Mouse (Mus musculus) liver, embryonic 14.5 days (tissue): ENCODE measurements around the gene Scube3. TPM values are rescaled to one million over a fixed set of nuclear protein-coding genes. Genes with fewer than 3 reads are reported as not detected.
A peak's percentile ranks its signal among the peaks of the same experiment; 100 is the strongest.

Experiments
- ATAC-seq: fragments of 200-750 bp; cut with Nextera tagmentation; 2 replicates; pipeline ENCODE4 v1.8.0; 2017; ENCODE audit warnings: moderate number of reproducible peaks, mild to moderate bottlenecking, moderate library complexity; ENCODE audit not compliant: insufficient read depth
- DNase-seq, 3 experiments: peaks; one replicate each; pipeline ENCODE4 v3.0.0-alpha.2; 2012 to 2013; ENCODE audit warnings: low read depth in 3 of 3, low spot score in 3 of 3
- H3K27ac ChIP-seq: fragments of 300-500 bp; sonication (generic); 2 replicates; pipeline ENCODE4 v1.5.1; 2014; ENCODE audit warnings: moderate library complexity, mild to moderate bottlenecking, control low read depth, inconsistent platforms
- H3K27me3 ChIP-seq: fragments of 300-500 bp; sonication (generic); 2 replicates; pipeline ENCODE4 v1.6.1; 2014; ENCODE audit warnings: mild to moderate bottlenecking, low read length, moderate library complexity; ENCODE audit not compliant: control insufficient read depth, insufficient read depth
- H3K36me3 ChIP-seq: fragments of 300-500 bp; sonication (generic); replicated peaks from 2 replicates; pipeline ENCODE4 v1.6.1; 2014; ENCODE audit warnings: low read depth; ENCODE audit not compliant: control insufficient read depth, insufficient read depth
- H3K4me1 ChIP-seq, 2 experiments: fragments of 200-500 bp in 1 of 2; fragments of 300-500 bp in 1 of 2; sonication (generic) in 1 of 2; replicated peaks; 2 replicates each; pipeline ENCODE4 v1.6.1; 2012 to 2014; ENCODE audit warnings: antibody characterized with exemption in 1 of 2, inconsistent platforms in 1 of 2, low read length in 1 of 2; ENCODE audit not compliant: control insufficient read depth in 2 of 2, insufficient read depth in 2 of 2
- H3K4me2 ChIP-seq: fragments of 300-500 bp; sonication (generic); 2 replicates; pipeline ENCODE4 v1.6.1; 2014; ENCODE audit warnings: low read depth, mild to moderate bottlenecking, control low read depth, moderate library complexity
- H3K4me3 ChIP-seq, 2 experiments: fragments of 200-500 bp in 1 of 2; fragments of 300-500 bp in 1 of 2; sonication (generic) in 1 of 2; 2 replicates each; pipeline ENCODE4 v1.5.1; 2012 to 2014; ENCODE audit warnings: low read depth in 2 of 2, low read length in 2 of 2, mild to moderate bottlenecking in 2 of 2, control low read depth in 1 of 2, inconsistent platforms in 1 of 2, moderate library complexity in 1 of 2; ENCODE audit not compliant: insufficient read depth in 1 of 2
- H3K9ac ChIP-seq: fragments of 300-500 bp; sonication (generic); replicated peaks from 2 replicates; pipeline ENCODE4 v1.6.1; 2014; ENCODE audit warnings: mild to moderate bottlenecking, control low read depth, moderate library complexity
- H3K9me3 ChIP-seq: fragments of 300-500 bp; sonication (generic); 2 replicates; pipeline ENCODE4 v1.6.1; 2016; ENCODE audit warnings: low read length, mixed read lengths; ENCODE audit not compliant: control insufficient read depth
- CTCF ChIP-seq: IDR thresholded peaks from 2 replicates; pipeline ENCODE4 v1.5.1; 2016; ENCODE audit warnings: antibody characterized with exemption, low read depth, control low read depth
- EP300 ChIP-seq: IDR thresholded peaks from 2 replicates; pipeline ENCODE4 v1.6.1; 2016; ENCODE audit warnings: antibody characterized with exemption, low read depth
- WGBS: fragments of 180-500 bp; shearing (Covaris S2); extraction: QIAGEN DNeasy Blood & Tissue Kit; methylation state at CpG from one replicate; pipeline ENCODE4 v1.1.7; 2014; ENCODE audit not compliant: insufficient replicate concordance; 5-methylcytosine and 5-hydroxymethylcytosine counted together
- polyA plus RNA-seq, 2 experiments: library from polyadenylated mRNA; depleted of rRNA in 1 of 2; stranded (reverse) in 1 of 2; unstranded in 1 of 2; fragments of >200 nt; fragmentation: Nextera tagmentation in 1 of 2; extraction: Ambion mirVana in 1 of 2; gene quantifications; 2 replicates each; pipeline versions ENCODE4 v1.2.1 to v1.2.3; 2012 to 2014

Scube3 gene
- polyA plus RNA-seq, 2 experiments = 0.23 to 0.33 TPM

- H3K4me1 ChIP-seq = 0 out of 4 replicates have a peak, but pooled peaks cover 0 to 2% of the 10 kb centered on the region in 2 experiments
- H3K4me3 ChIP-seq = no peak overlapping the region
- DNase-seq (no peak), ATAC-seq (no peak)
- no peak overlapping the region for H3K4me2 ChIP-seq
- H3K27me3 ChIP-seq = no peaks in the 10 kb centered on the region
- TF ChIP-seq EP300 (no peak), CTCF (no peak)
- no peak overlapping the region for H3K27ac ChIP-seq
- no peak overlapping the region for H3K9ac ChIP-seq
- no peaks in the 10 kb centered on the region for H3K9me3 ChIP-seq
- H3K36me3 ChIP-seq = no peaks in the 10 kb centered on the region
- WGBS = 64% methylated on average over 6 of the region's 6 CpGs
These were observed 11.2 kb downstream of the Scube3 start for GRCm38 (mm10) chr17:28153095-28153494.

GRCm38 (mm10) chr17:28154970-28155369 lies 13.0 kb downstream of the Scube3 start:
- Histone ChIP-seq H3K9me3 (no peaks in the 10 kb centered on the region), H3K4me1 (0 out of 4 replicates have a peak, but pooled peaks cover 0 to 2% of the 10 kb centered on the region in 2 experiments), H3K9ac (no peak overlapping the region), H3K36me3 (no peaks in the 10 kb centered on the region), H3K27me3 (no peaks in the 10 kb centered on the region), H3K27ac (no peak overlapping the region), H3K4me3 (no peak overlapping the region), H3K4me2 (no peak overlapping the region)
- DNase-seq (no peak), ATAC-seq (no peak)
- TF ChIP-seq EP300 (no peak), CTCF (no peak)
- 56% methylated on average over 8 of the region's 8 CpGs for WGBS

DNA sequence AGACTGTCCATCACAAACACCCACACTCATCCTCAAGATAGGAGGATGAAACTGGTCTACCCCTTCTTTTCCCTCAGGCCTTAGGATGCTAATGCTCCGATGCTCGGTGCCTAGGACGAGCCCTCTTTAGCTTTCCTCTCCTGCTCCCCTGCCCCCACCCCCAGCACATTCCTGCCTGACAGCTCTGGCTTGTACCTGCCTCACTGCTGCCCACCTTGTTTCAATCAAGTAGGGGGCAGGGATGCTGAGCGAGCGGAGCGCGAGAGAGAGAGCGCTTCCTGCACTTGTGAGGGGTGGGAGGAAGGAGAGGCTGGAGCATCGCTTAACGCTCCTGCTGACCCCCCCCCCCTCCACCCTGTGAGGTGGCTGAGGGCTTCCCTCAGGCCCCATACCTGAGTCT lies 18.4 kb downstream of the Scube3 start:
- Histone ChIP-seq H3K27me3 (peaks cover 5% of the 10 kb centered on the region), H3K4me1 (no peaks in the 10 kb centered on the region), H3K4me2 (no peak overlapping the region), H3K9me3 (no peaks in the 10 kb centered on the region), H3K4me3 (no peak overlapping the region), H3K27ac (no peak overlapping the region), H3K36me3 (no peaks in the 10 kb centered on the region), H3K9ac (no peak overlapping the region)
- no peak for ATAC-seq
- 25% methylated on average over 10 of the region's 10 CpGs for WGBS
- TF ChIP-seq EP300 (no peak), CTCF (no peak)
- no peak for DNase-seq

- no peaks in the 10 kb centered on the region for H3K9me3 ChIP-seq
- H3K9ac ChIP-seq = no peak overlapping the region
- H3K27me3 ChIP-seq = peaks cover 5% of the 10 kb centered on the region
- no peak overlapping the region for H3K4me3 ChIP-seq
- H3K4me2 ChIP-seq = no peak overlapping the region
- ATAC-seq (no peak), DNase-seq (no peak)
- H3K4me1 ChIP-seq = no peaks in the 10 kb centered on the region
- no peak for TF ChIP-seq EP300
- TF ChIP-seq CTCF = no peak
- no peak overlapping the region for H3K27ac ChIP-seq
- 16% methylated on average over 11 of the region's 11 CpGs for WGBS
- no peaks in the 10 kb centered on the region for H3K36me3 ChIP-seq
These were observed 19.5 kb downstream of the Scube3 start for GRCm38 (mm10) chr17:28161310-28161881.

DNA sequence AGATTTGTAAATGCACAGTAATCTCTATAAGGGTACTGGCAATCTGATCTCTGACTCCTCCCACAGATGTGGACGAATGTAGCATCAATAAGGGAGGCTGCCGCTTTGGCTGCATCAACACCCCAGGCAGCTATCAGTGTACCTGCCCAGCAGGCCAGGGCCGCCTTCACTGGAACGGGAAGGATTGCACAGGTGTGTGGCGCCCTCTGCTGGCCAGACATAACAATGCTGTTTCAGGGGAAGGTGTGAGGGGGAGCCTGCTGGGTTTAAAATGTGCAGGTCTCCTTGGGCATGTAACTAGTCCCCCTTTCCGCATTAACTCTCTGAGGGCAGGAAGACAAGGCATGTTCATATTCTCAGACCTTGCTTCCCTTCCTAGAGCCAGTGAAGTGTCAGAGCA lies 21.7 kb downstream of the Scube3 start:
- no peak for ATAC-seq

More for the DNA sequence above, 21.7 kb downstream of the Scube3 start:
- 3% methylated on average over 6 of the region's 6 CpGs for WGBS
- H3K27me3 ChIP-seq = peaks cover 5% of the 10 kb centered on the region
- no peaks in the 10 kb centered on the region for H3K9me3 ChIP-seq
- no peak for TF ChIP-seq EP300
- peak; percentile 97 for TF ChIP-seq CTCF
- no peaks in the 10 kb centered on the region for H3K36me3 ChIP-seq
- no peaks in the 10 kb centered on the region for H3K4me1 ChIP-seq
- no peak overlapping the region for H3K4me3 ChIP-seq
- H3K27ac ChIP-seq = no peak overlapping the region
- no peak overlapping the region for H3K4me2 ChIP-seq
- peak in 2 of 3 experiments; percentile 27 to 35 for DNase-seq
- H3K9ac ChIP-seq = no peak overlapping the region
